Mouse (Mus musculus) liver, embryonic 15.5 days (tissue): Measurements from ENCODE around the gene Esp22. TPM values are rescaled to one million over a fixed set of nuclear protein-coding genes. Genes with fewer than 3 reads are reported as not detected.
"Not testable (repeated sequence)": the region's sequence is repeated elsewhere in the genome, so short reads cannot be mapped to it uniquely, and the experiment has no call there.

Experiments used
- ATAC-seq: fragments of 200-750 bp; cut with Nextera tagmentation; 2 replicates; pipeline ENCODE4 v1.8.0; 2017; ENCODE audit warnings: moderate number of reproducible peaks, mild to moderate bottlenecking, moderate library complexity; ENCODE audit not compliant: insufficient read depth
- H3K27ac ChIP-seq: fragments of 300-500 bp; sonication (generic); replicated peaks from 2 replicates; pipeline ENCODE4 v1.5.1; 2015; ENCODE audit warnings: mild to moderate bottlenecking, inconsistent platforms
- H3K27me3 ChIP-seq: fragments of 300-500 bp; sonication (generic); 2 replicates; pipeline ENCODE4 v1.6.1; 2015; ENCODE audit warnings: mild to moderate bottlenecking, inconsistent platforms
- H3K36me3 ChIP-seq: fragments of 300-500 bp; sonication (generic); replicated peaks from 2 replicates; pipeline ENCODE4 v1.6.1; 2015; ENCODE audit warnings: moderate library complexity, mild to moderate bottlenecking, inconsistent platforms
- H3K4me1 ChIP-seq: fragments of 300-500 bp; sonication (generic); replicated peaks from 2 replicates; pipeline ENCODE4 v1.6.1; 2015; ENCODE audit warnings: inconsistent platforms
- H3K4me2 ChIP-seq: fragments of 300-500 bp; sonication (generic); 2 replicates; pipeline ENCODE4 v1.6.1; 2015; ENCODE audit warnings: moderate library complexity, mild to moderate bottlenecking, inconsistent platforms
- H3K4me3 ChIP-seq: fragments of 300-500 bp; sonication (generic); replicated peaks from 2 replicates; pipeline ENCODE4 v1.5.1; 2015; ENCODE audit warnings: mild to moderate bottlenecking, inconsistent platforms
- H3K9ac ChIP-seq: fragments of 300-500 bp; sonication (generic); 2 replicates; pipeline ENCODE4 v1.6.1; 2015; ENCODE audit warnings: moderate library complexity, mild to moderate bottlenecking, inconsistent platforms
- H3K9me3 ChIP-seq: fragments of 300-500 bp; sonication (generic); replicated peaks from 2 replicates; pipeline ENCODE4 v1.6.1; 2016; ENCODE audit warnings: inconsistent platforms
- WGBS: fragments of 180-500 bp; shearing (Covaris S2); methylation state at CpG from one replicate; pipeline ENCODE4 v1.1.7; 2015; ENCODE audit warnings: mixed read lengths; ENCODE audit not compliant: insufficient replicate concordance; 5-methylcytosine and 5-hydroxymethylcytosine counted together
- polyA plus RNA-seq: library from polyadenylated mRNA; unstranded; fragments of >200 nt; fragmentation: Nextera tagmentation; extraction: Ambion mirVana; gene quantifications from 2 replicates; pipeline ENCODE4 v1.2.1, GENCODE M21; 2015

Gene Esp22
- polyA plus RNA-seq = not detected in 2 replicates

DNA sequence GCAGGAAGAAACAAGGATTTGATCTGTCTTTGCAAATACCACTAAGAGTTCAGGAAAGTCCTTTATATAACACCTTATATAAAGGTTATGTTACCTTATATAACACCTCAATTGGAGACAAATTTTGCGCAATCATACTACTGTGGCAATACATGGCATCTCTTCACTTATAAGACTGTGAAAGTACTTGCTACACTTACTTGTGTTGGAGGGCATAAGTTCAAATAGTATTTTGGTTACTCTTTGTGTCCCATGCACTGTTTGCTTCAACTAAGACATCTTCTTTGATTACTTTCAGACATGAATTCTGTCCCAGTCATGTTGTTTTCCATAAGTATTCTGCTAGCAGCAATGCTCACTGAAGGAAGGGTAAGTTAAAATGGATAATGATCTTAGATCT is at the start of gene Esp22:
TSS of gene Esp22 (plus strand) at position 301 of the 400 bp plus-strand sequence.
- ATAC-seq = no peak
- H3K4me1 ChIP-seq = no peaks in the 10 kb centered on the region
- H3K9me3 ChIP-seq = no peaks in the 10 kb centered on the region
- WGBS = 79% methylated on average over 1 of the region's 1 CpGs
- no peak within 1 kb of the TSS for H3K27ac ChIP-seq
- no peaks in the 10 kb centered on the region for H3K27me3 ChIP-seq
- no peak within 1 kb of the TSS for H3K9ac ChIP-seq
- no peak within 1 kb of the TSS for H3K4me2 ChIP-seq
- no peaks in the 10 kb centered on the region for H3K36me3 ChIP-seq
- no peak within 1 kb of the TSS for H3K4me3 ChIP-seq

DNA sequence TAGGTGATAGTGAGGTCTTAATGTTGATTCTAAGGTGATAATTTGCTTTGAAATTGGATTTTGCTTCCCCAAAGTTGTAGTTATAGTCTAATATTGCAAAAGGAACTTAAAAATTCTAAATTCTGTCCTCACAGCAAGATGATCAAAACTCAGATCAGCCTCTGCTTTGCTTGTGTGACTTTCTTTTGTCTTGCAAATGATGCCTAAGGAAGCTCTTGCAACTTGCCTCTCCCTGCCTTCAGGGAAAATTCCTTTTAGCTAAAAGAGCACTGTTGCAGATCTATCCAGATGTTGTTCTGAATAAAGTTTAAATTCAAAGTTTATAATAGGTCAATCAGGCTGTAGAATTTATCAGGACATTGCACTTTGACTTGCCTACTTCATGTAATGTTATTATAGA is 31.5 kb upstream of the Esp22 start:
- Histone ChIP-seq H3K36me3 (no peaks in the 10 kb centered on the region), H3K9me3 (no peaks in the 10 kb centered on the region), H3K4me3 (no peak overlapping the region), H3K4me2 (no peak overlapping the region), H3K9ac (no peak overlapping the region), H3K27me3 (no peaks in the 10 kb centered on the region), H3K27ac (no peak overlapping the region), H3K4me1 (no peaks in the 10 kb centered on the region)
- ATAC-seq = no peak

DNA sequence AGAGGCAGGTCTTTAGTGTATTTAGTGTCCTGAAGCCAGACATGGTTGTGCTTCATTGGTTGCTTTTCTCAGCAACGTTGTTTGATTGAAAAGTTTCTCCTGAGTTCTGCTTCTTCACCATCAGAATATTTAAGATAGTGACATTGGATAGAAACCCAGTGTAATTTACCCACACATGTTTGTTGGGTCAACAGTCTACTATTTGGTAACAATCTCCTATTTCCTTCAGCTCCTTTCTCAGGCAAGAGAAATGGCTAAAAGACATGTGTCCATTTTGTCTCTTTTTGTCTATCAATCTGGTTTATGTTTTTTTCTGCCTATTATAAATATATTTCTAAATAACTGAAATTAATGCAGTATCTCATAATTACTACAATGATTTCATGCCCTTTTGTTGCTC is 18.2 kb upstream of the Esp22 start, which contains the start of gene Esp23:
TSS of gene Esp23 (minus strand) at position 101 of the 400 bp plus-strand sequence.
- no peak within 1 kb of the TSS for H3K9ac ChIP-seq
- no peaks in the 10 kb centered on the region for H3K36me3 ChIP-seq
- no peaks in the 10 kb centered on the region for H3K4me1 ChIP-seq
- H3K4me2 ChIP-seq = no peak within 1 kb of the TSS
- H3K27ac ChIP-seq = no peak within 1 kb of the TSS
- no peak within 1 kb of the TSS for H3K4me3 ChIP-seq
- no peaks in the 10 kb centered on the region for H3K9me3 ChIP-seq
- WGBS = 18% methylated on average over 1 of the region's 1 CpGs
- no peak for ATAC-seq
- H3K27me3 ChIP-seq = no peaks in the 10 kb centered on the region

DNA sequence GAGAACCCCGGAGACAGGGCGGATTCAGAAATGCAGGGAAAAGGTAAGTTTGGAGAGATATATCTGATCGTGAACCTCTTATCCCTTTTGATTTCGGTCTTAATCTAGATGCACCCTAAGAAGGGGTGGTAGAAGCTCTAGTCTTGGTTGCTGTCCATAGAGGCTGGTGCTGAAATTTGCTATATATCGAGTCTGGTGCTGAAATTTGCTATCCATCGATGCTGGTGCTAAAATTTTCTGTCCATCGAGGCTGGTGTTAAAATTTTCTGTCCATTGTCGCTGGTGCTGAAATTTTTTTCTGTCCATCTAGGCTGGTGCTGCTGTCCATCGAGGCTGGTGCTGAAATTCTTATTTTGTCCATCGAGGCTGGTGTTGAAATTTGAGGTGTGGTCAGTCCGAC is 12.0 kb downstream of the Esp22 start:
- 55% methylated on average over 11 of the region's 11 CpGs for WGBS

DNA sequence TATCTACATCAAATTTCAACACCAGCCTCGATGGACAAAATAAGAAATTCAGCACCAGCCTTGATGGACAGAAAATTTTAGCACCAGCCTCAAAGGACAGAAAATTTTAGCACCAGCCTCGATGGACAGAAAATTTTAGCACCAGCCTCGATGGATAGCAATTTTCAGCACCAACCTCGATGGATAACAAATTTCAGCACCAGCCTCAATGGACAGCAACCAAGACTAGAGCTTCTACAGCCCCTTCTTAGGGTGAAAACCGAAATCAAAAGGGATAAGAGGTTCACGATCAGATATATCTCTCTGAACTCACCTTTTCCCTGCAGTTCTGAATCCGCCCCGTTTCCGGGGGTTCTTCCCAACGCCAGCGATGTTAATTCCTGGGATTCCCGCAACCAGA is 34.0 kb downstream of the Esp22 start:
- H3K36me3 ChIP-seq, H3K4me2 ChIP-seq, H3K4me3 ChIP-seq, H3K9me3 ChIP-seq, H3K4me1 ChIP-seq, ATAC-seq, H3K27me3 ChIP-seq, H3K9ac ChIP-seq, H3K27ac ChIP-seq: not testable (repeated sequence)
- WGBS = 64% methylated on average over 12 of the region's 12 CpGs

More for the DNA sequence above, 12.0 kb downstream of the Esp22 start:
- H3K27ac ChIP-seq, H3K36me3 ChIP-seq, H3K4me3 ChIP-seq, H3K4me1 ChIP-seq, H3K9me3 ChIP-seq, H3K9ac ChIP-seq, ATAC-seq, H3K27me3 ChIP-seq, H3K4me2 ChIP-seq: not testable (repeated sequence)

Other genes starting within 250 kb of the Esp22 start
- gene Esp24, start 58.6 kb upstream of the Esp22 start, polyA plus RNA-seq = not detected in 2 replicates
- not detected in 2 replicates for gene Gm21903, start 52.0 kb upstream of the Esp22 start, polyA plus RNA-seq
- not detected in 2 replicates for gene Esp23, start 18.3 kb upstream of the Esp22 start, polyA plus RNA-seq